Mouse (Mus musculus): ENCODE data around the gene Slc12a5. TPM values are rescaled to one million over a fixed set of nuclear protein-coding genes. Genes with fewer than 3 reads are reported as not detected.

The Slc12a5 gene
- total RNA-seq, 1 experiment from 2014 or later, result 1.7 TPM

GRCm38 (mm10) chr2:164968451-164968851 lies 7.8 kb downstream of the Slc12a5 start:
- ATAC-seq (ENCODE audit: extremely low read depth, insufficient number of reproducible peaks, low FRiP score, poor library complexity, severe bottlenecking), result no peak

- ATAC-seq (ENCODE audit: extremely low read depth, insufficient number of reproducible peaks, low FRiP score, poor library complexity, severe bottlenecking), result no peak
Measured at GRCm38 (mm10) chr2:164969348-164969781, 8.8 kb downstream of the Slc12a5 start.

- no peak for ATAC-seq (ENCODE audit: extremely low read depth, insufficient number of reproducible peaks, low FRiP score, poor library complexity, severe bottlenecking)
Measured at GRCm38 (mm10) chr2:164970631-164971196, 10.1 kb downstream of the Slc12a5 start.

DNA sequence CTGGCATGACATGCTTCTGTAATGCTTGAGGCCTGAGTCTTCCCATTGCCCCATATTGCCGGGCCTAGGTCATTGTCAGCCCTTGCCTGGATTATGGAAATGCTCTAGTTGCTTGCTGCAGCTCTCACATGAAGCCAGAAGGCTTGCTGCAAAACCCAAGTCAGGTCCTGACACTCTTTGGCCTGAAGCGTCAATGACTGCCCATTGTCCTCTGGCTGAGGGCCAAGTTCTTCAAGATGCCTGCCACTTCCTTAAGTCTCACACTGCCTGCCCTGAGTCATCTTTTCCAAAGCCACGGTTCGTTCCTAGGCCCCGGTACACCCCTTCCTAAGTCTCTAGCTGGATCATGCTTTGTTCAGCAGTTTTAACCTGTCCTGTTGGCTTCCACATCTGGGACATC lies 12.0 kb downstream of the Slc12a5 start:
- no peak for ATAC-seq (ENCODE audit: extremely low read depth, insufficient number of reproducible peaks, low FRiP score, poor library complexity, severe bottlenecking)

- ATAC-seq (ENCODE audit: extremely low read depth, insufficient number of reproducible peaks, low FRiP score, poor library complexity, severe bottlenecking), result no peak
Measured at GRCm38 (mm10) chr2:164975611-164976010, 15.0 kb downstream of the Slc12a5 start.

- ATAC-seq (ENCODE audit: extremely low read depth, insufficient number of reproducible peaks, low FRiP score, poor library complexity, severe bottlenecking), result no peak
Measured at GRCm38 (mm10) chr2:164979749-164980148, 19.1 kb downstream of the Slc12a5 start.

- ATAC-seq (ENCODE audit: extremely low read depth, insufficient number of reproducible peaks, low FRiP score, poor library complexity, severe bottlenecking), result no peak
Measured at GRCm38 (mm10) chr2:164985962-164986361, 25.4 kb downstream of the Slc12a5 start.

- ATAC-seq (ENCODE audit: extremely low read depth, insufficient number of reproducible peaks, low FRiP score, poor library complexity, severe bottlenecking), result no peak
Measured at GRCm38 (mm10) chr2:164986371-164987027, 25.9 kb downstream of the Slc12a5 start.

- no peak for ATAC-seq (ENCODE audit: extremely low read depth, insufficient number of reproducible peaks, low FRiP score, poor library complexity, severe bottlenecking)
Measured at GRCm38 (mm10) chr2:164988777-164989176, 28.2 kb downstream of the Slc12a5 start.

DNA sequence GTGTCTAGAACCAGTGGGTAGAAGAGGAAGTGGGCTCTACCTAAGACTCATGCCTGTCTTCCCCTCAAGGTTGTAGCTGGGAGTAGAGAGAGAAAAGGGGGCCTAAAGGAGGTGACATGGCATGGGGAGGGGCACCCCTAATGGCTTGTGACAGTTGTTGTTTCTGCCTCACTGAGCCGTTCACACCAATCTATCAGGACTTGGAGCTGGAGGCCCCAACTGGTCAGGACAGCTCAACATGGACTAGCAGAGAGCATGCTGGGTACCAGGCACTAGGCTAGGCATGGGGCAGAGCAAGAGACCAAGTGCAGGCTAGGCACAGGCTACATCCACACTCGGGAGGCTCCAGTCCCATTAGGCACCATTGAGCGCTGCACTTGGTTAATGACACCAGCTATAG lies 30.5 kb downstream of the Slc12a5 start:
- no peak for ATAC-seq (ENCODE audit: extremely low read depth, insufficient number of reproducible peaks, low FRiP score, poor library complexity, severe bottlenecking)

DNA sequence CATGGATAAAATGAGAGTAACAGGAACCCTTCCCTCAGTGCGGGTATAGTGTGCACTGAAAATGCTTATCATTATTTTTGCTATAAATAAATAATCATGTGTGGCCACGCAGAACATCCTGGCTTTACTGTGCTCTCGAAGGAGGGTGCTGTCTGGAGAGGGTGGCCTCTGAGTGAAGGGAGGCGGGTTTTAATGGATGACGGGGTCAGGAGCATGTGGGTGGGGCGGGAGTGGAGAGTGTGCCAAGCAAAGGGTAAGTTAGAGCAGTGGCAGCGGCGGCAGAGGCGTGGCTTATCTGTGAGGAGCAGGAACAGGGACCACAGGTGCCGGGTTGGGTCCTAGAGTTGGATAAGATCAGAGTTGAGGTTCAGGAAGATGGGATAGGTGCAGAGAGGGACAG lies 31.2 kb downstream of the Slc12a5 start:
- ATAC-seq (ENCODE audit: extremely low read depth, insufficient number of reproducible peaks, low FRiP score, poor library complexity, severe bottlenecking), result no peak

- no peak for ATAC-seq (ENCODE audit: extremely low read depth, insufficient number of reproducible peaks, low FRiP score, poor library complexity, severe bottlenecking)
Measured at GRCm38 (mm10) chr2:164994156-164994555, 33.6 kb downstream of the Slc12a5 start.

DNA sequence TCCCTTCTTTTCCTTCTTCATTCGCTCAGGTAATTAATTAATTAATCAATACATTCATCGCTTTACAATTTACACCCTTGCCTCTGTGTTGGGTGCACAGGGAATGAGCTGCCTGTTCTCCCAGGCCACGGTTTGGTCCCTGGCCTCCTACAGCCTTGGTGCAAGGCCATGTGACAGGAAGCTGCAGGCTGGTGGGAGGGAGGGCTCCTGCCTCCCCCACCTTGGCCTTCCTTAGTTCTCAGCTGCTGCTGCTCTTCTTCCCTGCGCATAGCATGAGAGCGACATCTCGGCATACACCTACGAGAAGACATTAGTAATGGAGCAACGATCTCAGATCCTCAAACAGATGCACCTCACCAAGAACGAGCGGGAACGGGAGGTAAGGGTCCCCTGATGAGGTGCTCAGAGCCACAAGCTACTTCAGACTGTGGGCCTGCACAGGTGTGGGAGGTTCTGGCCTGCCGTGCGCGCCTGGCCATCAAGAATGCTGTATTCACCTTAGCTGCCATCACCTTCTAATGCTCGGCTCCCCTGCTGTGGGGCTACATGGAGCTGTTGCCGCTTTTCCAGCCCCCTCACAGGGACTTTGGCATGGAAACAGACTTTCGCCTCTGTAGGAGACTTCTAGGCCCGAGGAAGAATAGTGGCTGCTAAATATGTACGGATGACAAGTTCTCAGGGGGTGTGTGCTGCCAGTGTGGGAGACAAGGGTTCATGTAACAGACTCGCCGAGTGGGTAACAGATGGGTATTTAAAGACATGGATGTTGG lies 34.2 kb downstream of the Slc12a5 start:
- ATAC-seq (ENCODE audit: extremely low read depth, insufficient number of reproducible peaks, low FRiP score, poor library complexity, severe bottlenecking), result no peak

DNA sequence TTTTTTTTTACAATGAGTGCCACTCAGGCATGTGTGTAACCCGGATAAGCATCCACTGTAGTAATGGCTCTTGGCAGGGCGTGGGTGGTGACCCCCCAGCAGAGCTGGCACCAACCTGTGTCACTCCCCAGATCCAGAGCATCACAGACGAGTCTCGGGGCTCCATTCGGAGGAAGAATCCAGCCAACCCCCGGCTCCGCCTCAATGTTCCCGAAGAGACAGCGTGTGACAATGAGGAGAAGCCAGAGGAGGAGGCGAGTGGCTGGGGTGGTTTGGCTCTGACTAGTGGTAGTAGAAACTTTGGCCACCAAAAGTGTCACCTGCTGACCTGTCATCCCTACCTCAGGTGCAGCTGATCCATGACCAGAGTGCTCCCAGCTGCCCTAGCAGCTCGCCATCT lies 35.4 kb downstream of the Slc12a5 start:
- no peak for ATAC-seq (ENCODE audit: extremely low read depth, insufficient number of reproducible peaks, low FRiP score, poor library complexity, severe bottlenecking)

DNA sequence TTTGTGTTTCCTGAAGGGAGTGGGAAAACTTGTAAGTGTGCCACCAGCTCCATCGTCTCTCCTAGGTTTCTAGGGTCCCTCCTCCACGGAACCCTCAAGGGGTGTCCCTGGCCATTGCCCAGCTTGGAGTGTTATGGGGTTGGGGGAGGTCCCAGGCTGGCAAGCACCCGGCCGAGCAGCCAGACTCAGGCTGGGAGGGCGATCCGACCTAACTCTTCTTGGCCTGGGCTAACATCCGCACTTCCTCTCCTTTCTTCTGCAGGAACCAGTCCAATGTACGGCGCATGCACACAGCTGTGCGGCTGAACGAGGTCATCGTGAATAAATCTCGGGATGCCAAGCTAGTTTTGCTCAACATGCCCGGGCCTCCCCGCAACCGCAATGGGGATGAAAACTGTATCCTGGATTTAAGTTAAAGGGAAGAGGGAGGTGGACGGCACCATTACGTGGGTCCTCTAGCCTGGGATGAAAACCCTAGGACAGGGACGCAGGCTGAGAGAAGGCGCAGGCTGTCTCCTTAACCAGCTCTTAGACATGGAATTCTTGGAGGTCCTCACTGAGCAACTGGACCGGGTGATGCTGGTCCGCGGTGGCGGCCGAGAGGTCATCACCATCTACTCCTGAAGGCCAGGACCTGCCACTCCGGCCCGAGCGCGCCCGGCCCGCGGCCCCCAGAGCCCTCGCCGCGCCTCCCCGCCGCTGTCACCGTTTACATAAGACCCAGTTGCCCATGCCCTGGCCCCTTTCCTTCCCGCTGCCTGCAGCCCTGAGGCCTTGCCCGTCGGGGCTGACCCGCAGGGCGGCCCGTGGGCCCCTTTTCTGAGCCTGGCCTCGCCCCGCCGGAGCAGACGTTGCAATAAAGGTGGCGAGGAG lies 36.5 kb downstream of the Slc12a5 start:
- ATAC-seq (ENCODE audit: extremely low read depth, insufficient number of reproducible peaks, low FRiP score, poor library complexity, severe bottlenecking), result no peak

DNA sequence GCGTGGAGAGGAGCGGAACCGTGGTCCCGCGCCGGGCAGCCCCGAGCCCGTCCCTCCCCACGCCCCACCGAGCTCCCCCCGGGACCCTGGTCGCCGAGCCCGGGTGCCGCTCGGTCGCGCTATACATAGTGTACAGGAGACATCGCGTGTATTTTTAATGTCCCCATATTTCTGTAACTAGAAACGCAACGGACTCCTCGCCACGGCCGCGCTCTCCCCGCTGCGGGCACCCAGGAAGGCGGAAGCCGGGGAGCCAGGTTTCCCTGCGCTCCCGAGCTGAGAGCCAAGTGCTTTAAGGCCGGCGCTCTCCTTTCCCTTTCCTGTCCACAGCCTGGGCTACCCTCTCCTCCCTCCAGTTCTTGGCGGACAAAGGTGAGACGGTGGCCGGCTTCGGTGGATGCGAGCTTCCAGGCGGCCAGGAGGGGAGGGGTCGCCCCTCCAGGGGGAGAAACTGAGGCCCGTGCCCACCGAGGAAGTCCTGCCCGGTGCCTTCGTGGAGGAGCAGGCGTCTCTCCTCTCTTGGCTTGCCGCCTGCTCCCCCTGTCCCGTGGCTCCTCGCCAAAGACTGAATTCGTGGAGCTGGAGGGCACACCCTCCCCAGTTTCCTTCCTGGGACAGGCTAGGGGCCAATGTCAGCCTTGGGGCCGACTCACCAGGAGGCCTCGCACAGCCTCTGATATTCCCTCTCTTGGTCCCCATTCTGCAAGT lies 37.3 kb downstream of the Slc12a5 start:
- no peak for ATAC-seq (ENCODE audit: extremely low read depth, insufficient number of reproducible peaks, low FRiP score, poor library complexity, severe bottlenecking)

- no peak for ATAC-seq (ENCODE audit: extremely low read depth, insufficient number of reproducible peaks, low FRiP score, poor library complexity, severe bottlenecking)
Measured at GRCm38 (mm10) chr2:165001958-165002357, 41.4 kb downstream of the Slc12a5 start.

- ATAC-seq (ENCODE audit: extremely low read depth, insufficient number of reproducible peaks, low FRiP score, poor library complexity, severe bottlenecking), result no peak
Measured at GRCm38 (mm10) chr2:165003108-165003507, 42.5 kb downstream of the Slc12a5 start.

- ATAC-seq (ENCODE audit: extremely low read depth, insufficient number of reproducible peaks, low FRiP score, poor library complexity, severe bottlenecking), result no peak
Measured at GRCm38 (mm10) chr2:165004237-165004636, 43.6 kb downstream of the Slc12a5 start.
